ENCODE assay signal across 11 mouse cellular contexts in the genomic region with DNA sequence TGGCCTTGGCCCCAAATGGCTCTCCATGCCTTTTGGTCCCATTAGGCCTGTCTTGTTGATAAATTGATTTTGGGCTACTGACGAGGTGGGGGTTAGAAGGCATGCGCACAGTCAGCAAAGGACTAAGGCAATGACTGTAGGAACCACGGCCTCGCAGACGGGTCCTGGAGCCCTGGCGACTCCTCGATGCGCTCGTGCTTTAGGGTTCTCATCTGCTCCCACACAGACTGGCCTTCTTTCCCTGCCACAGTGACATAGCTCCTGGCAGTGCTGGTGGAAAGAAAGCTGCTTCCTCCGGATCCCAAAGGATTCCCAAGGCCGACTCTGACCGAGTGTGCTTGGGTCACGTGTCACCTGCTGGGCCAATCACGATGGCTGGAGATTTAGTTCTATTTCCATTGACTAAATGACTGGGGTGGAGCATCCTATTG. TPM values are rescaled to one million over a fixed set of nuclear protein-coding genes. Genes with fewer than 3 reads are reported as not detected.
DNase-seq lines count a peak whose midpoint lies in the region; ATAC-seq and TF ChIP-seq lines count a peak whose summit lies in the region.
"Had no signal": no experiment of that assay in that cellular context is flagged by ENCODE, and none has a peak within 500 bp of the region (broad histone marks: within the 10 kb centered on the region; RNA-seq: fewer than 3 reads in every experiment).

No protein-coding gene starts in this region.

- H3K4me1 ChIP-seq in hindbrain, embryonic 13.5 days (replicated peaks): peaks cover 68% of the 10 kb centered on the region
- H3K4me1 ChIP-seq in hindbrain, embryonic 14.5 days (replicated peaks; ENCODE audit: control insufficient read depth, insufficient read depth, low read length): peaks cover 29% of the 10 kb centered on the region
- peaks cover 1 to 15% of the 10 kb centered on the region in 2 experiments; a peak in 2 of 4 replicates for H3K4me1 ChIP-seq in ES-E14 (ENCODE audit: control insufficient read depth in 2 of 2, insufficient read depth in 2 of 2, low read length in 2 of 2, poor library complexity in 1 of 2)
- H3K4me1 ChIP-seq in brown adipose tissue, adult 24 weeks (ENCODE audit: control insufficient read depth, insufficient read depth, insufficient read length, low read length): peaks cover 20% of the 10 kb centered on the region
- H3K4me1 ChIP-seq in liver, embryonic 12.5 days: no peaks in the 10 kb centered on the region

- no peak overlapping the region for H3K27ac ChIP-seq in hindbrain, embryonic 13.5 days
- no peak overlapping the region for H3K27ac ChIP-seq in hindbrain, embryonic 14.5 days
- no peak overlapping the region for H3K27ac ChIP-seq in ES-E14 (ENCODE audit: insufficient read depth, low read depth, low read length, poor library complexity, severe bottlenecking)
- H3K27ac ChIP-seq in brown adipose tissue, adult 24 weeks (replicated peaks; ENCODE audit: low read depth, low read length): peak overlapping the region; percentile 47
- H3K27ac ChIP-seq in liver, embryonic 12.5 days: no peak overlapping the region
- H3K27ac ChIP-seq: forebrain, embryonic 10.5 days had no signal

- no peak for ATAC-seq in hindbrain, embryonic 13.5 days (ENCODE audit: low FRiP score)
- no peak for ATAC-seq in hindbrain, embryonic 14.5 days (ENCODE audit: low FRiP score)
- no peak for ATAC-seq in liver, embryonic 12.5 days

- H3K4me2 ChIP-seq in hindbrain, embryonic 13.5 days: no peak overlapping the region
- H3K4me2 ChIP-seq in hindbrain, embryonic 14.5 days (replicated peaks): no peak overlapping the region; the same call in 1 of the 2 replicates
- H3K4me2 ChIP-seq in liver, embryonic 12.5 days: no peak overlapping the region

- peak overlapping the region; percentile 43; the same call in 1 of the 2 replicates for H3K9ac ChIP-seq in hindbrain, embryonic 13.5 days
- H3K9ac ChIP-seq in hindbrain, embryonic 14.5 days: no peak overlapping the region
- H3K9ac ChIP-seq in ES-E14 (ENCODE audit: insufficient read depth, low read depth, low read length, poor library complexity, severe bottlenecking): peak overlapping the region; percentile 75
- H3K9ac ChIP-seq in liver, embryonic 12.5 days: no peak overlapping the region

- WGBS in hindbrain, embryonic 13.5 days: 69% methylated on average over 14 of the region's 14 CpGs
- 62% methylated on average over 14 of the region's 14 CpGs for WGBS in hindbrain, embryonic 14.5 days
- WGBS in liver, embryonic 12.5 days (ENCODE audit: insufficient replicate concordance): 56% methylated on average over 14 of the region's 14 CpGs

- no peaks in the 10 kb centered on the region for H3K36me3 ChIP-seq in hindbrain, embryonic 13.5 days
- H3K36me3 ChIP-seq in hindbrain, embryonic 14.5 days (replicated peaks; ENCODE audit: control insufficient read depth, insufficient read depth): no peaks in the 10 kb centered on the region
- no peaks in the 10 kb centered on the region for H3K36me3 ChIP-seq in ES-E14 (ENCODE audit: control insufficient read depth, insufficient read depth, low read length, poor library complexity, severe bottlenecking)
- H3K36me3 ChIP-seq in liver, embryonic 12.5 days: no peaks in the 10 kb centered on the region
- H3K36me3 ChIP-seq: forebrain, embryonic 10.5 days had no signal

- in situ Hi-C loops in ES-E14 (cut with MboI; ENCODE audit: low sequenced_read_pairs in 2 of 2, unreplicated experiment in 2 of 2): no loop called here

- 0 out of 2 replicates have a peak, but pooled peaks cover 3% of the 10 kb centered on the region for H3K27me3 ChIP-seq in hindbrain, embryonic 13.5 days
- no peaks in the 10 kb centered on the region for H3K27me3 ChIP-seq in hindbrain, embryonic 14.5 days (ENCODE audit: control insufficient read depth, insufficient read depth, low read length)
- peaks cover 89% of the 10 kb centered on the region for H3K27me3 ChIP-seq in liver, embryonic 12.5 days (replicated peaks)

- DNase-seq in hindbrain, embryonic 14.5 days (ENCODE audit: low spot score): no peak
- peak; percentile 59 for DNase-seq in ES-E14 (ENCODE audit: low read depth, low spot score)
- peak; percentile 46 for DNase-seq in heart, postnatal 4 days
- no peak for DNase-seq in liver
- DNase-seq in right cerebral cortex, postnatal 10 days (ENCODE audit: low spot score in 2 of 2): no peak
- DNase-seq: embryo, embryonic 11 days had no signal

- no peak overlapping the region for H3K4me3 ChIP-seq in hindbrain, embryonic 13.5 days
- H3K4me3 ChIP-seq in hindbrain, embryonic 14.5 days (replicated peaks; ENCODE audit: low read length): no peak overlapping the region
- peak overlapping the region; percentile 51 for H3K4me3 ChIP-seq in ES-E14 (ENCODE audit: insufficient read depth in 1 of 2, low read depth in 1 of 2, low read length in 2 of 2, poor library complexity in 1 of 2, severe bottlenecking in 1 of 2)
- peak overlapping the region; percentile 9; the same call in 1 of the 2 replicates for H3K4me3 ChIP-seq in brown adipose tissue, adult 24 weeks (ENCODE audit: insufficient read depth, low read depth, low read length)
- H3K4me3 ChIP-seq in liver, embryonic 12.5 days: no peak overlapping the region
- H3K4me3 ChIP-seq: forebrain, embryonic 10.5 days; megakaryocyte, embryonic 14.5 days had no signal

- no peaks in the 10 kb centered on the region for H3K9me3 ChIP-seq in hindbrain, embryonic 13.5 days
- H3K9me3 ChIP-seq in hindbrain, embryonic 14.5 days (ENCODE audit: control insufficient read depth, low read length): no peaks in the 10 kb centered on the region
- no peaks in the 10 kb centered on the region for H3K9me3 ChIP-seq in ES-E14 (ENCODE audit: control insufficient read depth, insufficient read depth, low read depth, low read length)
- no peaks in the 10 kb centered on the region for H3K9me3 ChIP-seq in liver, embryonic 12.5 days (replicated peaks)
- H3K9me3 ChIP-seq: forebrain, embryonic 10.5 days; megakaryocyte, embryonic 14.5 days had no signal

TF ChIP-seq in ES-E14, 5 proteins besides CTCF, POLR2A, EP300 and RAD21:
- TF ChIP-seq ZC3H11A (IDR thresholded peaks at IDR 0.05; ENCODE audit: borderline replicate concordance, low read depth, low read length) (no peak), HCFC1 (IDR thresholded peaks at IDR 0.05; ENCODE audit: borderline replicate concordance, insufficient read depth, low read length) (no peak), ZNF384 (IDR thresholded peaks at IDR 0.05; ENCODE audit: low read depth, low read length) (no peak), CHD2 (IDR thresholded peaks at IDR 0.05; ENCODE audit: low read depth, low read length) (no peak), MAFK (IDR thresholded peaks at IDR 0.05; ENCODE audit: insufficient read depth, low read depth, low read length) (no peak)
TF ChIP-seq in ES-E14: peak in this region for 0.

RNA-seq across cellular contexts. Expression of a gene that starts 11.9 kb away (rescaled TPM):
- polyA plus RNA-seq in hindbrain, embryonic 13.5 days (2015; fragmentation: Nextera tagmentation; extraction: Ambion mirVana): 64.6 and 83.6 TPM in 2 replicates
- 147 and 154 TPM in 2 replicates for polyA plus RNA-seq in hindbrain, embryonic 14.5 days (2014; fragmentation: Nextera tagmentation; extraction: Ambion mirVana)
- total RNA-seq in ES-E14 (2012; rRNA removed): 115 and 254 TPM in 2 replicates
- 15.4 and 16.9 TPM in 2 replicates for polyA plus RNA-seq in brown adipose tissue, adult 24 weeks (2012; ENCODE audit: insufficient read depth, insufficient read length, missing spikeins)
- 10 to 100 TPM; 66.8 to 73.7 TPM for total RNA-seq in heart, postnatal 4 days (2021)
- polyA plus RNA-seq in liver, embryonic 12.5 days (2016; fragmentation: Nextera tagmentation; extraction: Ambion mirVana): 6.2 and 6.9 TPM in 2 replicates

RNA-seq across cellular contexts. Expression of a gene that starts 56.4 kb away (rescaled TPM):
- polyA plus RNA-seq in hindbrain, embryonic 13.5 days (2015; fragmentation: Nextera tagmentation; extraction: Ambion mirVana): 85.3 and 85.4 TPM in 2 replicates
- polyA plus RNA-seq in hindbrain, embryonic 14.5 days (2014; fragmentation: Nextera tagmentation; extraction: Ambion mirVana): 99.0 and 100 TPM in 2 replicates
- total RNA-seq in ES-E14 (2012; rRNA removed): 18.3 and 19.0 TPM in 2 replicates
- polyA plus RNA-seq in brown adipose tissue, adult 24 weeks (2012; ENCODE audit: insufficient read depth, insufficient read length, missing spikeins): 10.6 and 13.6 TPM in 2 replicates
- 10 to 100 TPM; 60.5 to 66.4 TPM for total RNA-seq in heart, postnatal 4 days (2021)
- polyA plus RNA-seq in liver, embryonic 12.5 days (2016; fragmentation: Nextera tagmentation; extraction: Ambion mirVana): 10.0 and 10.1 TPM in 2 replicates

Comparison
In these comparisons a context has a peak if more than half of its experiments do, and no peak if none do; other contexts are left out.
1. H3K9ac ChIP-seq: peak in hindbrain, embryonic 13.5 days (single experiment) and ES-E14 (single experiment); none in hindbrain, embryonic 14.5 days (single experiment) and liver, embryonic 12.5 days (single experiment).
2. H3K4me3 ChIP-seq: peak in ES-E14 (2 of 2) and brown adipose tissue, adult 24 weeks (single experiment); none in hindbrain, embryonic 13.5 days (single experiment), hindbrain, embryonic 14.5 days (single experiment) and liver, embryonic 12.5 days (single experiment).
3. DNase-seq: peak in ES-E14 (single experiment) and heart, postnatal 4 days (single experiment); none in hindbrain, embryonic 14.5 days (single experiment), liver (single experiment) and right cerebral cortex, postnatal 10 days (0 of 2).